Mouse (Mus musculus): ENCODE results near the gene Chrm2.

The Chrm2 gene

GRCm38 (mm10) chr6:36517242-36517641 lies 129.4 kb downstream of the Chrm2 start:
- no peak for DNase-seq (ENCODE audit: low read depth)

- DNase-seq (ENCODE audit: low read depth): no peak
These were observed 135.7 kb downstream of the Chrm2 start for GRCm38 (mm10) chr6:36523599-36523998.

GRCm38 (mm10) chr6:36528509-36528908 lies 140.6 kb downstream of the Chrm2 start:
- no peak for DNase-seq (ENCODE audit: low read depth)

- peak; percentile 2 for DNase-seq (ENCODE audit: low read depth)
These were observed 153.4 kb downstream of the Chrm2 start for GRCm38 (mm10) chr6:36541247-36541646.

GRCm38 (mm10) chr6:36566886-36567285 lies 179.0 kb downstream of the Chrm2 start:
- no peak for DNase-seq (ENCODE audit: low read depth)
